Mouse (Mus musculus) brain, adult 10 weeks (tissue): ENCODE data around the gene Klhl6. TPM values are rescaled to one million over a fixed set of nuclear protein-coding genes. Genes with fewer than 3 reads are reported as not detected.

Experiments used
- polyA plus RNA-seq: library from polyadenylated mRNA; stranded (reverse); fragments of 350-450 nt; fragmentation: Illumina TruSeq; extraction: RNeasy Lipid Tissue Mini Kit (QIAGEN cat#74804); gene quantifications from one replicate; pipeline ENCODE4 v1.2.3, GENCODE M21; 2015; ENCODE audit warnings: low read depth, low replicate concordance

Klhl6 gene
- polyA plus RNA-seq = 1.8 TPM

DNA sequence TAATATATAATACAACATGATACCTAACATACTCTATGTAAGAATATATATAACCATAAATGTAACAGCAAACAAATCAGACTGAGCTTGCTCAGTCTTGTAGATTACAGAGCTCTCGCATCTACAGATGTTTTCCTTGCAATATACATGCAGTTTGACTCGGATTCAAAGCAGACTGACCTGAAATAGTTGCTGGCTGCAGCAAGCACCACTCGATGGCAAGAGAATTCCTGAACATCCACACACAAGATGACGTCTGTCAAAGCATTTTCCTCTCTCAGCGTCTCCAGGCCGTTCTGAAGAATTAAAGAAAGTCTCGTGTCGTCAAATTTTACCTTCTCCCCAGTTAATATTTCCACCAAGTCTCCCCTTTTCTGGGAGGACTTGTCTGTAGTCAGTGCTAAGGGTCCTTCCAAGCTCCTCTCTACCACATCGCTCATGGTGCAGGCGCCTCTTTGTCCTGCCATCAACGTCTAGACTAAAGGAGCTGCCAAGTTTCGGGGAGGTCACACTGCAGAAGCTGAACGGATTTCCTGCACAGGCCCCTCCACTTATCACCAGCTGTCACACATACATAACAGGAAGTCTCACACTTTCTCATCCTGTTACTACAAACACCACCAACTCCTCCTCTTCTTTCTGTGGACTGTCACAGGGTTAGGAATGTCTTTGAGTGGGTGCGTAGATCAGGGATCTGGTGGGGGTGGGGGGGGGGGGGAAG lies at the start of gene Klhl6:
Gene Klhl6 (minus strand): TSS at position 501 of the 721 bp plus-strand sequence.

Other genes starting within 250 kb of the Klhl6 start
- gene B3gnt5, start 222.8 kb downstream of the Klhl6 start, polyA plus RNA-seq = 0.51 TPM
- gene Klhl24, start 114.5 kb upstream of the Klhl6 start, polyA plus RNA-seq = 34.2 TPM
- gene Yeats2, start 158.0 kb upstream of the Klhl6 start, polyA plus RNA-seq = 17.2 TPM